Mouse (Mus musculus): ENCODE measurements around the gene Slc6a6. TPM values are rescaled to one million over a fixed set of nuclear protein-coding genes. Genes with fewer than 3 reads are reported as not detected.

The Slc6a6 gene
- total and polyA plus RNA-seq, 3 experiments, result 28.4 to 56.0 (median 31.3) TPM

DNA sequence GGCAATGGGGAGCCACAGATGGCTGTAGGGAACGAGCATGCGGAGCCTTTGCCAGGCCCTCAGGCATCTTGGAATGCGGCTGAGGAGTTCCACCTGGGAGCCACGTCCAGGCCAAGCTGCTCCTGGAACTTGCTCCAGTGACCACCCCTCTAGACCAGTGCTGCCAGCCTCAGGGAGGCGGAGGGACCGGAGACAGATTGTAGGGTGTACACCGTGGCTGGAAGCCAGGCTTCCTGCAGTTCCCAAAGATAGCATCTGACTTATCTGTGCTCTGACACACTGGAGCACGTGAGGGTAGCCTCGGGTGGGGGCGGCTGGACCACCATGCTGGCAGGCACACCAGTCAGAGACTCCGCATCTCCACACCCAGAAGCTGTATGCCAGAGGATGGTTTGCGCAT is 114.6 kb downstream of the Slc6a6 start:
- dilution Hi-C loops (cut with MboI; ENCODE audit: extremely low pct_ligation_motif_present, extremely low pct_unique_long_range_greater_than_20kb, low sequenced_read_pairs), result no loop called here
- no peak overlapping the region for H3K4me2 ChIP-seq (ENCODE audit: insufficient read depth, low read depth, poor library complexity, severe bottlenecking)
- H3K9ac ChIP-seq (ENCODE audit: insufficient read depth, low read depth), result no peak overlapping the region
- no peaks in the 10 kb centered on the region for H3K4me1 ChIP-seq (ENCODE audit: control insufficient read depth in 1 of 2, insufficient read depth in 2 of 2)
- peaks cover 96% of the 10 kb centered on the region for H3K27me3 ChIP-seq (replicated peaks)
- no peak overlapping the region for H3K4me3 ChIP-seq (replicated peaks in 1 of 3; ENCODE audit: low read depth in 2 of 3, low read length in 2 of 3, poor library complexity in 1 of 3)
- no peak overlapping the region for H3K27ac ChIP-seq (ENCODE audit: insufficient read depth, low read depth)
- H3K9me3 ChIP-seq (replicated peaks; ENCODE audit: low read length), result no peaks in the 10 kb centered on the region
- no peaks in the 10 kb centered on the region for H3K36me3 ChIP-seq (replicated peaks in 1 of 2; ENCODE audit: control insufficient read depth in 1 of 2, insufficient read depth in 1 of 2, low read length in 1 of 2)
- no peak for TF ChIP-seq KAT2A (IDR thresholded peaks at IDR 0.05; ENCODE audit: insufficient replicate concordance, low read length)
- no peak for TF ChIP-seq TBP (conservative IDR thresholded peaks at IDR 0.05; ENCODE audit: low read depth, low read length)
- TF ChIP-seq RAD21 (IDR thresholded peaks at IDR 0.05; ENCODE audit: low read depth, low read length), result no peak
- TF ChIP-seq E2F4 (IDR thresholded peaks at IDR 0.05; ENCODE audit: insufficient replicate concordance, low read depth, low read length), result no peak
- TF ChIP-seq SMC3 (IDR thresholded peaks at IDR 0.05; ENCODE audit: low read depth, low read length), result no peak
- no peak for TF ChIP-seq POLR2A (IDR thresholded peaks at IDR 0.05; ENCODE audit: low read depth, low read length)
- no peak for TF ChIP-seq MAX (IDR thresholded peaks at IDR 0.05; ENCODE audit: low read length)
- TF ChIP-seq IRF4 (IDR thresholded peaks at IDR 0.05; ENCODE audit: low read depth, low read length), result no peak
- TF ChIP-seq ZMIZ1 (IDR thresholded peaks at IDR 0.05; ENCODE audit: low read depth, low read length), result no peak
- no peak for TF ChIP-seq ZNF384 (IDR thresholded peaks at IDR 0.05; ENCODE audit: low read depth, low read length)
- DNase-seq (ENCODE audit: extremely low read depth), result no peak
- in situ Hi-C loops (cut with MboI; ENCODE audit: low pct_ligation_motif_present, low pct_unique_long_range_greater_than_20kb, low sequenced_read_pairs), result no loop called here
- no peaks in the 10 kb centered on the region for H3K79me2 ChIP-seq (replicated peaks; ENCODE audit: control insufficient read depth, extremely low read depth, insufficient read depth, poor library complexity, severe bottlenecking)

DNA sequence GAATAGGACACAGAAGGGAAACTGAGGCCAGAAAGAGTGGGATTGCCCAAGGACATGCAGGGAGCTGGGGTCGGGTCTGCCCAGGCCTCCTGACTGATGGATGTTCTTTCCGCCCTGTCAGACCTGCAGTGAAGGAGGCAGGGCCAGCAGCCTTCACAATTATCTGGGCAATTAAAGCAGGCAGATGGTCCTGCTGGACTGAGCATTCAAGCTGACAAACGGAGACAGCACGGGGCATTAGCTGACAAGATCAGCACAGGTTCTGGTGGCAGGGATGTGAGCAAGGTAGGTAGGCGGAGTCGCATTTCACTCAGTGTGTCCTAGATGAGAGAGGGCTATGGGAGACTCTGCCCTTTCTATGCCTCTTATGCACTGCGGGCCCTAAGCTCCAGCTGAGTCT is 120.3 kb downstream of the Slc6a6 start:
- Histone ChIP-seq H3K4me2 (ENCODE audit: insufficient read depth, low read depth, poor library complexity, severe bottlenecking) (no peak overlapping the region), H3K27ac (ENCODE audit: insufficient read depth, low read depth) (no peak overlapping the region), H3K9me3 (replicated peaks; ENCODE audit: low read length) (no peaks in the 10 kb centered on the region), H3K36me3 (replicated peaks in 1 of 2; ENCODE audit: control insufficient read depth in 1 of 2, insufficient read depth in 1 of 2, low read length in 1 of 2) (no peaks in the 10 kb centered on the region), H3K4me3 (replicated peaks in 1 of 3; ENCODE audit: low read depth in 2 of 3, low read length in 2 of 3, poor library complexity in 1 of 3) (no peak overlapping the region), H3K9ac (ENCODE audit: insufficient read depth, low read depth) (no peak overlapping the region), H3K4me1 (ENCODE audit: control insufficient read depth in 1 of 2, insufficient read depth in 2 of 2) (no peaks in the 10 kb centered on the region), H3K79me2 (replicated peaks; ENCODE audit: control insufficient read depth, extremely low read depth, insufficient read depth, poor library complexity, severe bottlenecking) (no peaks in the 10 kb centered on the region), H3K27me3 (replicated peaks) (peaks cover 96% of the 10 kb centered on the region)
- dilution Hi-C loops (cut with MboI; ENCODE audit: extremely low pct_ligation_motif_present, extremely low pct_unique_long_range_greater_than_20kb, low sequenced_read_pairs) (no loop called here), in situ Hi-C loops (cut with MboI; ENCODE audit: low pct_ligation_motif_present, low pct_unique_long_range_greater_than_20kb, low sequenced_read_pairs) (no loop called here)
- no peak for DNase-seq (ENCODE audit: extremely low read depth)
- TF ChIP-seq ZC3H11A (IDR thresholded peaks at IDR 0.05; ENCODE audit: low read depth, low read length) (no peak), MAZ (IDR thresholded peaks at IDR 0.05; ENCODE audit: low read depth, low read length) (no peak), CHD1 (IDR thresholded peaks at IDR 0.05; ENCODE audit: low read depth, low read length) (no peak), POLR2AphosphoS2 (IDR thresholded peaks at IDR 0.05; ENCODE audit: low read depth, low read length) (no peak), USF1 (IDR thresholded peaks at IDR 0.05; ENCODE audit: low read depth, low read length) (no peak), KAT2A (IDR thresholded peaks at IDR 0.05; ENCODE audit: insufficient replicate concordance, low read length) (no peak), SMC3 (IDR thresholded peaks at IDR 0.05; ENCODE audit: low read depth, low read length) (no peak), ETS1 (conservative IDR thresholded peaks at IDR 0.05; ENCODE audit: low read depth, low read length) (no peak), ZKSCAN1 (IDR thresholded peaks at IDR 0.05; ENCODE audit: borderline replicate concordance, low read depth, low read length) (no peak), MEF2A (IDR thresholded peaks at IDR 0.05; ENCODE audit: borderline replicate concordance, low read depth, low read length) (no peak), ZNF384 (IDR thresholded peaks at IDR 0.05; ENCODE audit: low read depth, low read length) (no peak), RAD21 (IDR thresholded peaks at IDR 0.05; ENCODE audit: low read depth, low read length) (no peak), GABPA (IDR thresholded peaks at IDR 0.05; ENCODE audit: insufficient replicate concordance, low read depth, low read length) (no peak), CTCF (conservative IDR thresholded peaks at IDR 0.05 in 1 of 2, IDR thresholded peaks at IDR 0.05 in 1 of 2; ENCODE audit: low read depth in 2 of 2, low read length in 2 of 2) (no peak)
